Mouse (Mus musculus): Measurements from ENCODE around the gene Cyyr1.

DNA sequence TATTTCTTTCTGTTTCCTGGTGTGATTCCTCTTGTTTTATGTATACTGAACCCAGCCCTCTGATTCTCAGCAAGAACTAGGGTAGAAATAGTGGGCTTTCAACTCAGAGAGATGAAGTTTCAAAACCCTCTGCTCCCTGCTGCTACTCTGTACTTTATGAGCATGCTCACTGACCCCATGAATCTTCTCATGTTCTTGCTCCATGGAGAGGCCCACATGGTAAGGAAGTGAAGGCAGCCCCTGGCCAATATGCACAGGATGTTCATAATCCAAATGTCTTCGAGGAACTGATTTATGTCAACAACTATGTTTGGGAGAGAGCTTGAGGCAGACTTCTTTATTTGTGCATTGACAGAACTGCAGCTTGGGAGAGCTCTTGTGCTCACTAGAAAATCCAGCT lies 106.9 kb downstream of the Cyyr1 start:
- TF ChIP-seq CTCF (IDR thresholded peaks at IDR 0.05; ENCODE audit: insufficient read depth, low read depth, low read length) (no peak), POLR2A (IDR thresholded peaks at IDR 0.05; ENCODE audit: insufficient read depth, low read depth, low read length) (no peak)
